Mouse (Mus musculus): ENCODE measurements around the gene Gipc1.

DNA sequence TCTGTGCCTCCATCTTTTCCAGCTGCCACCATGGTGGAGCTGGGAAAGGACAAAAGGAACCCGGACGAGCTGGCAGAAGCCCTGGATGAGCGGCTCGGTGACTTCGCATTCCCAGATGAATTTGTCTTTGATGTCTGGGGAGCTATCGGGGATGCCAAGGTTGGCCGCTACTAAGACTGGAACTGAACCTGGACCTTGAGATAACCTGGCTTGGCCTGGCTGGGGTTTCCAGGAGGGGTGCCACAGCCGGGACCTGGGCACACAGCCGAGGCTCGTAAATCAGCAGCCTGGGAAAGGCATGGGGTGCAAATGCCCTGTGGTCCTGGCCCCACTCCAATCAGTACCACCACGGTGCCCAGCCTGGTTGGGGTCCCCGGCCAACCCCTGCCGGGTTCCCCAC is 11.6 kb downstream of the Gipc1 start:
- no peak for TF ChIP-seq EP300 (IDR thresholded peaks at IDR 0.05; ENCODE audit: low read depth)
- no peak for TF ChIP-seq CTCF (IDR thresholded peaks at IDR 0.05; ENCODE audit: low read depth)

All from liver, postnatal 0 days (tissue).